Mouse (Mus musculus): ENCODE results near the gene Olfr1419.

- TF ChIP-seq FLI1 (IDR thresholded peaks at IDR 0.05; ENCODE audit: low read length) (no peak), GATA1 (IDR thresholded peaks at IDR 0.05; ENCODE audit: borderline replicate concordance, low read length) (no peak)
These were observed 22.3 kb downstream of the Olfr1419 start for GRCm38 (mm10) chr19:11852652-11853051.
